Mouse (Mus musculus) liver, embryonic 14.5 days (tissue): Measurements from ENCODE around the gene 4930469K13Rik.

ENCODE experiments used
- CTCF ChIP-seq: IDR thresholded peaks from 2 replicates; pipeline ENCODE4 v1.5.1; 2016; ENCODE audit warnings: antibody characterized with exemption, low read depth, control low read depth
- EP300 ChIP-seq: IDR thresholded peaks from 2 replicates; pipeline ENCODE4 v1.6.1; 2016; ENCODE audit warnings: antibody characterized with exemption, low read depth

DNA sequence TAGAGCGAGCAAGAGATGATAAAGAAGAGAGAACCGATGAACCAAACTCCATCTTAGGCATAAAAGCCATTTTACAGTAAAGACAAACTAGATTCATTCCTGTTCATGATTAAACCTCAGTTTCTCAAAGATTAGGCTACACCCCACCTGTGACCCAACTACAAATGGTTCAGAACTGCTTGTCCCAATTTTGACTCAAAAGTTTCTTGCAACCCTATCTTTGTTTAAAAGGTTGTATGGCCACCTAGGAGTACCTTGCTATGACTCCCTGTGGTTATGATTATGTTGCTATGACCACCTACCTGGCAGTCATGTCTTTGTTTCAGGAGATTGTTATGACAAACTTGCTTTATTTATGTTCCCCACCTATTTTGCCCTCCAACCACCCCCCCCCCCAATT is 90.7 kb downstream of the 4930469K13Rik start:
- TF ChIP-seq EP300: no peak
- no peak for TF ChIP-seq CTCF
